Mouse (Mus musculus): ENCODE results near the gene Padi3.

The Padi3 gene

DNA sequence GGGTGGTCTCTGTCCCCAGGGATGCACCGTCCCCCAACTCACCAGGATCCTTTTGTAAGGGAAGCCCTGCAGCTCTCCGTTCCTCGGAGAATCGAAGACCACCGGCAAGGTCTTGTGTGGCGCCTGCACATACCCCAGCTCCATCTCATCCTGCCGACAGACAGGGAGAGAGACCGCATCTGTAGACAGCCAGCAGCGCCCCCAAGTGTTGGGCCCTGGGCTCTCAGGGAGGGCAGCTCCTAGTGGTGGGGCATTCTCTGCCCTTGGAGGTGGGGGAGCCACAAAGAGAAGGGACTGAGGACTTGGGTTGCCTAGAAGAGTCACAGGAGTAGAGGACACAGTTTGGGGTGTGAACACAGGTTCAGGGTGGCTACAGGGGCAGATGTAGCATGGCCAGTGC is 16.7 kb downstream of the Padi3 start:
- POLR2A ChIA-PET, result interaction anchor here in 3 of 4 experiments (0.5 to 0.7 kb wide), 4 partner anchors 22 to 191 kb away, joined by 3 to 5 read pairs (median 4); no protein-coding TSS in a partner anchor
- CTCF ChIA-PET, result interaction anchor here (0.6 to 2.1 kb wide), 29 partner anchors 8 to 999 kb away, joined by 3 to 7 read pairs (median 4); partner anchors contain the start of genes Casp9 (in 1 of the 4) and Crocc (in 1 of the 4)

DNA sequence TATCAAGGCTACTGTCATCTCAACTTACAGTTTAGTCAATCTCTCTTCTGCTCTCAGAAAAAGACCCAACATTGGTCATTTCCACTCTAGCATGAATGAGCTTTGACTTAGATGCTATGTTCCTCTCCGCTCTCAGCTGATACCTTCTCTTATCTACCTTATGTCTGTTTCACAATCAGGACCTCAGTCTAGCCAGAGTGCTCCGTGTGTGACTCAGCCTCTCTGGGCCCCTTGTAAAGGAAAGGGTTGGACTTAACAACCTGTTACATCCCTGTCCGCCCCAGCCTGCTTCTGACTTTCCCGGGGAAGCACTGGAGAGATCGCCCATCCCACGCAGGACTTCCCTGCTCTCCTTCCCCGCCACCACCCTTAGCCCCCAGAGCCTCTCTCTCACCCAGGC is 17.9 kb downstream of the Padi3 start:
- CTCF ChIA-PET, result interaction anchor here in 2 of 4 experiments (1.1 to 1.3 kb wide), 2 partner anchors 10 to 141 kb away, joined by 3 to 7 read pairs; no protein-coding TSS in a partner anchor
- POLR2A ChIA-PET, result interaction anchor here in 1 of 4 experiments (0.6 kb wide), 1 partner anchor 1067 kb away, joined by 3 read pairs; no protein-coding TSS in a partner anchor

DNA sequence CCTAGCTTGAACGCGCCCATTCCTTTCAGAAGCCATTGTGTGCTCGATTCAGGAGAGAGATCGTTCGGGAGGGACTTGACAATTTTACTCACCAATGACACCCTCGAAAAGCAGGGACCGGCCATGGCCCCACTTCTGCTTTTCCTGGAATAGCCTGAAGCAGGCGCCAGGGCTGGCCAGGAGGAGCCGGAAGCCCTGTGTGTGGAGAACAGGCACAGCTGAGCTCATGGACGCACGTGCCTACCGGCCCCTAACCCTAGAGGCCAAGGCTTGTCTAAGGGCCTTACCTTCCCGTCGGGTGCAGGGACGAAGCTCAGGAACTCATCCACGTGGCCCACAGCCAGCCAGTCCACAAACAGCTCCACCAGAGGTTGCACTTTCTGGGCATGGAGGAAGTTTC is 19.4 kb downstream of the Padi3 start:
- CTCF ChIA-PET, result interaction anchor here in 2 of 4 experiments (0.6 to 3.5 kb wide), 11 partner anchors 19 to 989 kb away, joined by 3 to 21 read pairs (median 4); partner anchors contain the start of gene Padi3 (in 1 of the 2)
- POLR2A ChIA-PET, result interaction anchor here in 2 of 4 experiments (0.6 to 1.5 kb wide), 7 partner anchors 19 to 111 kb away, joined by 3 to 4 read pairs (median 3); partner anchors contain the start of gene Padi3 (in 1 of the 2)

DNA sequence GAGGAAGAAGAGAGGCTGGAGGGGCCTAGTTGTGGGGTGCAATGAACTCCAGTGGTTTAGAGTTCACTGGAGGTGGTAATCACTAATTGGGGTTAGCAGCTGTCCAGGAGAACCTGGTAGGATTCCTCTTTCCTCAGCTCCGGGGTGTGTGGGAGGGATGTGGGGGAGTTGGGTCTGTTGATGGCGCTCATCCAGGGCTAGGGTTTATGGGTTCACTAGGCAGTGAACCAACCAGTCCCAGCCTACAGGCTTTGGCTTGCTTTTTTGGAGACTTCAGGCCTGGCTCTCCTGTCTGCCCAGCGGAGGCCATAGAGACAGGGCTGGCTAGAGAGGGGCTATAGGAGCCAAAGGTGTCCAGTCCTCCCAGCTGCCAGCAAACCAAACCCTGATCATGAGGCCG is 20.5 kb downstream of the Padi3 start:
- CTCF ChIA-PET, result interaction anchor here (0.6 to 3.5 kb wide), 10 partner anchors 27 to 564 kb away, joined by 3 to 21 read pairs (median 7); no protein-coding TSS in a partner anchor
- POLR2A ChIA-PET, result interaction anchor here in 1 of 4 experiments (0.7 to 0.8 kb wide), 2 partner anchors 19 to 89 kb away, joined by 3 read pairs; partner anchors contain the start of gene Rcc2

DNA sequence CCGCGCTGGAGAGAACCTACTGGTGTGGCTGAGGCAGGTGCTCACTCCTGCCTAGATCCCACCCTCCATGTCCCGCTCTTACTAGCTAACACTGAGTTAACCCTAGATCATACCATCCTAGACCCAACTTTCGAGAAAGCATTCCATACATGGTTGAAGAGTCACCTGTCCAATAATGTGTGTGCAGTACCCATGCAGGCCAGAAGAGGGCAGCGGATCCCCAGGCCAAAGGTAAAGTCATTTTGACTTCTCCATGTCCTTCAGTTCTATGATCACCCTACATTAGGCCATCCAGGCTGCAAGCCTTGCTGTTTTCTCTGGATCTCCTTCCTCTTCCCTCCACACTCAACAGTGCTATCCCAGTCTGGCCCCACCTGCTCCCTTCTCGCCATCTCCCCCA is 21.5 kb downstream of the Padi3 start:
- ChIA-PET CTCF (interaction anchor here (0.5 to 3.5 kb wide), 24 partner anchors 9 to 300 kb away, joined by 3 to 21 read pairs (median 4); partner anchors contain the start of gene Padi4 (in 1 of the 4)), POLR2A (interaction anchor here in 3 of 4 experiments (0.7 to 1.4 kb wide), 7 partner anchors 9 to 116 kb away, joined by 3 to 5 read pairs (median 3); no protein-coding TSS in a partner anchor)

DNA sequence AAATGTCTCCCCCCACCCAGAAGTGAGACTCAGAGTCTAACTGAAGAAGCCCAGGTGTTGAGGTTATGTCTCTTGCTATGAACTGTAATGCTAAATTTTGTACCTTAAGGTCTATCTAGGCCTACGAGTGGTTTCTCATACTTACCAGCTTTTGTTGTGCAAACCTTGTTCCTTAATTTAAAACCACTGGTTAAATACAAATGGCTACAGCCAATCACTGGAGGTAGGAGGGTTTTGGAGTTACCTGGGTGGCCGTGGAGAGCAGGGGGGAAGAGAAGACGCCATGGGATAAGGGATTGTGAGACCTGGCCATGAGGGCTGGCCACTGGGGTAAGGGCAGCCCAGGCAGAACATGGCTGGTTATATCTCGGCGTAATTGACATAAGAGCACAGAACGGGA is 22.2 kb downstream of the Padi3 start:
- ChIA-PET POLR2A (interaction anchor here in 3 of 4 experiments (0.6 to 1.4 kb wide), 6 partner anchors 8 to 131 kb away, joined by 3 to 5 read pairs (median 3); no protein-coding TSS in a partner anchor), CTCF (interaction anchor here (0.5 to 3.5 kb wide), 23 partner anchors 8 to 301 kb away, joined by 3 to 21 read pairs (median 4); partner anchors contain the start of gene Padi4 (in 1 of the 4))

DNA sequence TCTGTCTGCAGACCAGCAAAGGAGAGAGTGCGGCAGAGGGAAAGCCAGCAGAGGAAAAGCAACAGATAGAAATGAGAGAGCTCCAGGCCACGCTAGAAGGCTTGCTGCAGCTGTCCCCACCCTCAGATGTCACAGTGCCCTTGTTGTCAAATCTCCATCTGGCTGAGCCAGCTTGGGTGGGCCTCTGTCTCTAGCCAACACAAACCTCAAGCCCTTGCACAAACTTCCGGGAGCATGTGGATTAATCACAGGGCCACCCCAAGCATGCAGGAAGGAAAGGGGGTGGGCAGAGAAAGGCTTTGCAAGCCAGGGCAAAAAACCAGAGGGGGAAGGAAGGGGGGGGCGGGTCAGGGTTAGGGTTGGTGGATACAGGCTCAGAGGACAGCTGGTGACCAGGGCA is 23.0 kb downstream of the Padi3 start:
- ChIA-PET CTCF (interaction anchor here (0.6 to 2.7 kb wide), 9 partner anchors 17 to 244 kb away, joined by 3 to 11 read pairs (median 4); no protein-coding TSS in a partner anchor), POLR2A (interaction anchor here in 1 of 4 experiments (1.4 to 1.5 kb wide), 2 partner anchors 17 to 169 kb away, joined by 5 read pairs; no protein-coding TSS in a partner anchor)

DNA sequence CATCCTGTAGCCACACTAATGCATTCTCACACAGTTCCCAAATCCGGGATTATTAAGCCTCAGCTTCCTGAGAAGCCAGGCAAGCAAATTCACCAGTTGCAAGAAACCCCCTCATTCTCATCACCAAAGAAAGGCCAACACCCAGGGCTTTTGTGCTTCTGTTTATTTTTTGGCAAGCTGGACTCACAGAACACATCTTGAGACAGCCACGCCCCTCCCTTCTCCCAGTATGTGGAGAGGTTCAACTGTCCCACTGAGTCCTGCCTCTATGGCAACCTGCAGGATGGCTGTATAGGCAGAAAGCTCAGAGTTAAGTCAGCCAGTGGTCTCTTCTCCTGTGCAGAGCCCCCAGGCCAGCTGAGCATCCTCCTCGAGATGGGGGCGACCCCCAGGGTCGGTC is 25.2 kb downstream of the Padi3 start:
- POLR2A ChIA-PET, result interaction anchor here in 2 of 4 experiments (0.5 to 1.7 kb wide), 6 partner anchors 11 to 187 kb away, joined by 3 to 6 read pairs (median 3); no protein-coding TSS in a partner anchor
- CTCF ChIA-PET, result interaction anchor here (0.6 to 1.7 kb wide), 21 partner anchors 8 to 1662 kb away, joined by 3 to 13 read pairs (median 3); partner anchors contain the start of gene Padi4 (in 1 of the 4)

DNA sequence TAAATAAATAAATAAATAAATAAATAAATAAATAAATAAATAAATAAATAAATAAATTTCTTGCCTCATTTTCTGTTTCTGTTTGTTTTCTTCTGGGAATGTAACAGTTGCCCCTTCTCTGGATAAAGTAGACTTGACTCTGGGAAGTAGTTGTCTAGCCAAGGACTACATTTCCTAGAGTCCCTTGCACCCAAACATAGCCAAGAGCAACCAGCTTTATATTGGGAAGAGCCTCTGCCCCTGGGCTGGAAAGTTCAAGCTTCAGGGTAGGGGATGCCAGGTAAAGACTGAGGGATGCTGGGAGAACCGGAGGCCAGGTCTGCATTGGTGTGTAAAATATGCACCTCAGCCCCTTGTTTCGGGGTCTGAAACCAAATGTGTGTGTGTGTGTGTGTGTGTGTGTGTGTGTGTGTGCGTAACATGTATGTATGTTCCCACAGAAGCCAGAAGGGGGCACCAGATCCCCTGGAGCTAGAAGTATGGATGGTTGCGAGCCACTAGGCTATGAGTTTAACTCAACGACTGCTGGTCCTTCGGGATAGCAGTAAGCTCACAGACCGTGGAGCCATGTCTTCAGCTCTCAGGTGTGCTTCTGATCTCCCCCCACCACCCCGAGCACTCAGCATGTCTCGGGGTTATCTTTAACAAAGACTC is 26.0 kb downstream of the Padi3 start:
- ChIA-PET POLR2A (interaction anchor here in 1 of 4 experiments (0.5 to 1.5 kb wide), 3 partner anchors 36 to 187 kb away, joined by 3 to 4 read pairs (median 4); no protein-coding TSS in a partner anchor), CTCF (interaction anchor here (0.6 to 1.7 kb wide), 16 partner anchors 9 to 782 kb away, joined by 3 to 11 read pairs (median 4); partner anchors contain the start of gene Padi4 (in 1 of the 4))

DNA sequence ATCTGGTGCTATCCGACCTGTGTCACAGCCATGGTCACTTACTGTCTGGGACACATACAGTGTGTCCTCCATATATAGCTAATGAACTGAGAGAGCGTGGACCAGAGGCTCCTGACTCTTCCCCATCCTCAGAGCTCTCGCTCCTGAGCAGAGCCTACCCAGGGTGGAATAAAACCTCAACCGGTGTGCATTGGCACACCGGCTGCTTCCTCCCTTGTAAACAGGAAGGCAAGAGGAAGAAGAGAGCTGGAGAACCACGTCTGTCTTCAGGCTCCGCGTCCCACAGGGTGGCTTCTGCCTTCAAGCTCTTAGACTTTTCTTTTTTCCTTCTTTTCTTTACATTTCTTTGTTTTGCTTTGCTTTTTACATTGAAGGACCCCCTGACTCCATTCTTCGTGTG is 27.6 kb downstream of the Padi3 start:
- POLR2A ChIA-PET, result no interaction called here

DNA sequence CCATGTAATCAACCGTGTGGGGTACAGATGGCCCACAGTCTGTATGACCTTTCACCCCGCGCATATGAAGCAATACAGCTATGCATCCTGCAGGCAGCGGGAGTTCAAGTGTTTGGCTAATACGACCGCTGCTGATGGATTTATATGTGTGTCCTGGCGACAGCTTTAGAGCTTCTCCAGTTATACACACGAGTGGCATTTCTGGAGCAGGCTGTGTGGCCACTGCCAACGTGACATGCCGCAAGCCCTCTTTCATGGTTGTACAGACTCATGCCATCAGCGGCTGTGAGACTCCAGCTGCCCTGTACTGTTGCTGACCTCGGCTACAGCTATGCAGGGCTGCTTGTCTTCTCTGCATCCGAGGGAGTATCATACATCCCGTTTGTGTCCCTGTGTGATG is 29.9 kb downstream of the Padi3 start:
- CTCF ChIA-PET, result interaction anchor here (0.8 to 1.8 kb wide), 6 partner anchors 8 to 122 kb away, joined by 3 to 6 read pairs (median 4); no protein-coding TSS in a partner anchor
- POLR2A ChIA-PET, result interaction anchor here in 2 of 4 experiments (0.6 to 1.2 kb wide), 2 partner anchors 8 to 79 kb away, joined by 3 read pairs; no protein-coding TSS in a partner anchor

More for the DNA sequence above, 27.6 kb downstream of the Padi3 start:
- CTCF ChIA-PET, result no interaction called here

DNA sequence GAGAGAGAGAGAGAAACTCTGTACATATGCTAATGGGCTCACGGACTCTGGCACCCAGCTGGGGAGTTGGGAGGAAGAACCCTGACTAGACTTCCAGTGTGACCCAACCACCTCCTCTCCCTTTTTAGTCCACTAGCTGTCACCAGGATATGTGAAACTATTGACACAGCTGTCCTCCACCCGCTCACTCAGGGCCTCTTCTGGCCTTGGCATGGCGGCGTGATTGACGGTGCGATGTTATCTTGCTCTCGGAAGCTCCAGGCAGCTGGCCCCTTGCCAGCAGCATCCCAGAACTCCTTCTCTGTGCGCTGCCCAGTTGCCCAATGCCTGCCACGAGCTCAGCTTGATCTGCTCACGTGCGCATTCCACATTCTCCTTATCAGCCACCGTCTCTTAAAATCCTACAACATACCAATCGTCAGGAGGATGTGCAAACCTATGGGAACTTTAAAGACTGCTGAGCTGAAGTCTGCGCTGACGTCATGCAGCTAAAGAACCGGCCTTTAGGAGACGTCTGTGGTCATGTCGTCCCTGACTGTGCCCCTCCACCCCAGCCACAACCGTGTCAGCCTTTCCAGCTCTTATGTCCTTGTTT is 30.5 kb downstream of the Padi3 start:
- POLR2A ChIA-PET, result interaction anchor here in 2 of 4 experiments (0.6 to 1.2 kb wide), 2 partner anchors 9 to 79 kb away, joined by 3 read pairs; no protein-coding TSS in a partner anchor
- CTCF ChIA-PET, result interaction anchor here (0.6 to 1.8 kb wide), 12 partner anchors 8 to 1238 kb away, joined by 3 to 8 read pairs (median 4); no protein-coding TSS in a partner anchor

DNA sequence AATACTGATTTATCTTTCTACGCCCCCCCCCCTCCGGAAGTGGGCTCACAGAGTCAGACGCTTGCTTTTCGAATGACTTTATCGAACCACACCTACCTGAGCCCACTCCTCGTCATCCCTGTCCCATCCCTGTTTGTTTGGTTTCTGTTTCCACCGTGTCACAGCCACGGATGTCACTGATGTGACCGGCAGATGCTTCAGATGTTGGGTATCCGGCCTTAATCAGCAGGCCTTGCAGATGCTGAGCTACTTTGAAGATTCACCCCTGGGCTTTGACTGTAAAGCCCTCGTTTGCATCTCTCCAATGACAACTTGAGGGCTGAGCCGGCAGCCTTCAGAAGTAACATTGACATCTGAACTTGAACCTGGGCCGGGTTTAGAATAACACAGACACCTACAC is 33.8 kb downstream of the Padi3 start:
- ChIA-PET CTCF (interaction anchor here in 1 of 4 experiments (0.7 kb wide), 1 partner anchor 259 kb away, joined by 4 read pairs; no protein-coding TSS in a partner anchor), POLR2A (interaction anchor here in 1 of 4 experiments (0.7 kb wide), 1 partner anchor 263 kb away, joined by 3 read pairs; no protein-coding TSS in a partner anchor)

DNA sequence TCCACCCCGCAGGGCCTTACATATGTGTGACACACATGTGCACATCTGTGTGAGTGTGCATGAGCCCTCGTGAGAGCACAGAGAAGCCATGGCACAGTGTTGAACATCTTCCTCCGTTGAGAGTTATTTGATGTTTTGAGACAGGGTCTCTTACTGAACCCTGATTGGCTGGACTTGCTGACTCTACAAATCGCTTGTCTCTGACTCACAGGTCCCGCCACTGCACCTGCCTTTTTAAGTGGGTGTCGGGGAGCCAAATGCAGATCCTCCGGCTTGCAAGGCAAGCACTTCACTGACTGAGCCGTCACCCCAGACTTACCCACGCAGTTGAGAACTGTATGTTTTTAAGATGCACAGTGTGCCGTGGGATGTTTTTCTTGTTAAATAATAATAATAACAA is 34.6 kb downstream of the Padi3 start:
- POLR2A ChIA-PET, result interaction anchor here in 3 of 4 experiments (0.6 to 0.7 kb wide), 3 partner anchors 126 to 683 kb away, joined by 3 to 5 read pairs (median 3); no protein-coding TSS in a partner anchor
- CTCF ChIA-PET, result no interaction called here

DNA sequence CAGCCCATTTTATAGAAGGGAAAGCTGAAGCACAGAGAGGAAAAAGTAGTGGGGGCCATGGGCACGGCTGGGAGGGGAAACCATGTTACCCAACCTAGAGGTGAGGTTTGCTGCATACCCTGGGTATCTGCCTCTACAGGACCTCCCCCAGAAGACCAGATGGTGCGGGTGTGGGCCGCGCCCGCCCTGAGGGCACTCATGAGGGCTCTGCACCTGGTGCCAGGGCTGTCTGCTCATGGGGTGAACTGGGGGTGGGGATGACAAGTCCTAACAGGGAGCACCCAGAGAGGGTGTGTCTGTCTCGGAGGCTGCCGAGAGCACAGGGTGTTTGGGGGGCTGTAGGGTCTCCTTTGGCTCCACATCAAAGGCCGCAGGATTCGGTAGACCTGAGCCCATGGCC is 35.6 kb downstream of the Padi3 start:
- POLR2A ChIA-PET, result interaction anchor here in 1 of 4 experiments (0.9 to 1.4 kb wide), 2 partner anchors 11 to 130 kb away, joined by 3 to 4 read pairs; no protein-coding TSS in a partner anchor
- CTCF ChIA-PET, result interaction anchor here in 2 of 4 experiments (0.5 to 1.0 kb wide), 4 partner anchors 9 to 87 kb away, joined by 3 to 4 read pairs (median 3); no protein-coding TSS in a partner anchor

DNA sequence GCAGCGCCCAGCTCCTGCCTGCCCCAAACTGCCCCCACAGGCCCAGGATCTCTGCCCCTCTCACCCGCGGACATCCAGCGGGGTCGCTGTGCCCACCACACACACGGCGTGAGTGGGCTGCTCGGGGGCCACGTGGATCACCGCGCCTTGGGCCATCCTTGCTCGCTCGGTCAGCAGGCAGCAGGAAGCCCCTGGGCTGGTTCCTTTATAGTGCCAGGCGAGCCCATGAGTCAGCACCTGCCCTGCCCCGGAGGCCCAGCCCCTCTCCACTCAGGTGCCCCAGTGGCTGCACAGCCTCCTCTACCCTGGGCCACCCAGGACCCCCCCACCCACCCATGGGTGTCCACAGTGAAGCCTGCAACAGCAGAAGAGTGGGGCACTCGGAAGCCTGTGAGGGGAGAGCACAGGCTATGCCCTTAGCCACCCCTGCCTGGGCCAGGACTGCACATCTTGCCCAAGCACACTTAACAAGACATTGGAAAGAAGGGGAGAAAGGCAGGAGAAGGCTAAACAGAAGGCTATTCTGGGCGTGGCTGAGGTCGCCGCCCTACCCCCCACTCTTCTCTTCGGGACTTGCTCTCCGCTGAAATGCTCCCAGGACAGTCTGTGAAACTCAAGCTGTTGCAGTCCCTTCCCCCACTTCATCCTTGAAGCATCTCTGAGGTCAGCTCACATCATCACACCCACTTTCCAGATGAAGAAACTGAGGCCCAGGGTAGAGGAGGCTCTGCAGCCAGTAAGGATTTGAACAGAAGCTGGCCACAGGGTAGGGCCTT is 36.2 kb downstream of the Padi3 start, which contains the start of gene Padi4:
TSS of gene Padi4 (minus strand) at position 212 of the 776 bp plus-strand sequence.
- POLR2A ChIA-PET, result interaction anchor here in 2 of 4 experiments (0.7 to 1.4 kb wide), 4 partner anchors 9 to 136 kb away, joined by 3 to 4 read pairs (median 3); no protein-coding TSS in a partner anchor
- CTCF ChIA-PET, result interaction anchor here in 2 of 4 experiments (0.8 to 1.0 kb wide), 4 partner anchors 11 to 14 kb away, joined by 3 read pairs; no protein-coding TSS in a partner anchor

DNA sequence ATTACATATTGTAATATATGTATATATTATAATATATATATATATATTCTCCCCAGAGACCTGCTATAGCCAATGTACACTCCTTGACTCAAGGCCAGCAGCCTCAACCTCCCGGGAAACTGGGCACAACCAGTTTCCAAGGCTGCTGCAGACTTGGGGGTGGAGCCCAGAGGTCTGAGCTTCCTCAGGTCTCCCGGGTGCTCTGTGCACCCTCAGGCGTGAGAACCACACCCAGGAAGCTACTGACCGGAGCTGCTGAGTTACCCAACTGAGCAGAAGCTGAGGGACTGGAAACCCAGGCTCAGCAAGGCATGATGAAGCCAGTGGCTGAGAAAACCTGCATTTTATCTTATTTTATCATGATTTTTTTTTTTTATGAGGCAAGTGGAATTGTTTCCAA is 39.4 kb downstream of the Padi3 start:
- ChIA-PET POLR2A (interaction anchor here in 3 of 4 experiments (0.6 to 1.9 kb wide), 13 partner anchors 15 to 486 kb away, joined by 3 to 6 read pairs (median 4); partner anchors contain the start of gene Rcc2 (in 1 of the 3)), CTCF (interaction anchor here (0.6 to 1.7 kb wide), 8 partner anchors 8 to 366 kb away, joined by 3 to 8 read pairs (median 4); no protein-coding TSS in a partner anchor)

Data from embryonic stem cell, embryonic (primary cell).